ENCODE assay signal across 24 mouse cellular contexts in genomic region chr14:103619756-103620155, GRCm38 (mm10). TPM values are rescaled to one million over a fixed set of nuclear protein-coding genes. Genes with fewer than 3 reads are reported as not detected.
"Had no signal": no experiment of that assay in that cellular context is flagged by ENCODE, and none has a peak within 500 bp of the region (broad histone marks: within the 10 kb centered on the region; RNA-seq: fewer than 3 reads in every experiment).

No protein-coding gene starts in this region.

- H3K27ac ChIP-seq: gastrocnemius, adult 2 months; heart, adult 2 months; heart, embryonic 13.5 days; heart, embryonic 15.5 days; hindbrain, embryonic 13.5 days; hindbrain, embryonic 15.5 days; hindbrain, postnatal 0 days; limb, embryonic 13.5 days; limb, embryonic 15.5 days; liver, embryonic 12.5 days; liver, embryonic 14.5 days had no signal

- H3K4me2 ChIP-seq: heart, embryonic 11.5 days; heart, embryonic 13.5 days; heart, embryonic 15.5 days; hindbrain, embryonic 13.5 days; hindbrain, embryonic 15.5 days; limb, embryonic 13.5 days; limb, embryonic 15.5 days; liver, embryonic 12.5 days had no signal

- H3K36me3 ChIP-seq: heart, embryonic 13.5 days; heart, embryonic 15.5 days; hindbrain, embryonic 13.5 days; hindbrain, embryonic 15.5 days; limb, embryonic 13.5 days; limb, embryonic 15.5 days; liver, embryonic 12.5 days had no signal

- H3K27me3 ChIP-seq: heart, embryonic 13.5 days; heart, embryonic 15.5 days; hindbrain, embryonic 13.5 days; hindbrain, embryonic 15.5 days; limb, embryonic 13.5 days; limb, embryonic 15.5 days; liver, embryonic 12.5 days had no signal

- DNase-seq: gastrocnemius, adult 2 months; gastrocnemius, postnatal 10 days; gastrocnemius, postnatal 25 days; heart, adult 2 months; heart, postnatal 14 days; heart, postnatal 36 days; kidney, adult 18-20 months; kidney, adult 8-10 months; kidney, postnatal 10 days; kidney, postnatal 25 days; kidney, postnatal 4 days; layer of hippocampus, adult 9-11 months; layer of hippocampus, postnatal 36 days; left cerebral cortex, postnatal 4 days had no signal

- H3K9ac ChIP-seq: heart, embryonic 13.5 days; heart, embryonic 15.5 days; hindbrain, embryonic 13.5 days; hindbrain, embryonic 15.5 days; limb, embryonic 13.5 days; limb, embryonic 15.5 days; liver, embryonic 12.5 days; liver, embryonic 14.5 days had no signal

- H3K4me1 ChIP-seq: heart, embryonic 13.5 days; heart, embryonic 15.5 days; hindbrain, embryonic 13.5 days; hindbrain, embryonic 15.5 days; limb, embryonic 13.5 days; limb, embryonic 15.5 days; liver, embryonic 12.5 days had no signal

- H3K4me3 ChIP-seq: gastrocnemius, adult 2 months; heart, adult 2 months; heart, embryonic 13.5 days; heart, embryonic 15.5 days; hindbrain, embryonic 13.5 days; hindbrain, embryonic 15.5 days; limb, embryonic 13.5 days; limb, embryonic 15.5 days; liver, embryonic 12.5 days had no signal

- H3K9me3 ChIP-seq: heart, embryonic 13.5 days; heart, embryonic 15.5 days; hindbrain, embryonic 13.5 days; hindbrain, embryonic 15.5 days; limb, embryonic 13.5 days; limb, embryonic 15.5 days; liver, embryonic 12.5 days had no signal

RNA-seq across cellular contexts. Expression of gene Slain1, which starts 30.3 kb away (rescaled TPM):
- total RNA-seq: gastrocnemius, adult 2 months; gastrocnemius, postnatal 25 days had no signal
